Mouse (Mus musculus) erythroblast, embryonic 14.5 days (primary cell): ENCODE data around the gene Macf1. TPM values are rescaled to one million over a fixed set of nuclear protein-coding genes. Genes with fewer than 3 reads are reported as not detected.

Source experiments
- H3K27me3 ChIP-seq: 2 replicates; pipeline ENCODE4 v1.6.1; 2012; ENCODE audit warnings: inconsistent platforms; ENCODE audit not compliant: control insufficient read depth
- H3K36me3 ChIP-seq: 2 replicates; pipeline ENCODE4 v1.6.1; 2012; ENCODE audit warnings: mild to moderate bottlenecking, inconsistent platforms; ENCODE audit not compliant: control insufficient read depth
- H3K4me1 ChIP-seq: 2 replicates; pipeline ENCODE4 v1.6.1; 2012; ENCODE audit warnings: inconsistent platforms; ENCODE audit not compliant: control insufficient read depth
- H3K4me3 ChIP-seq: replicated peaks from 2 replicates; pipeline ENCODE3; 2012; ENCODE audit warnings: moderate library complexity, mild to moderate bottlenecking, inconsistent platforms
- H3K9me3 ChIP-seq: 2 replicates; pipeline ENCODE4 v1.6.1; 2012; ENCODE audit warnings: low read length, inconsistent platforms, mixed read lengths; ENCODE audit not compliant: control insufficient read depth
- GATA1 ChIP-seq: IDR thresholded peaks from 2 replicates; pipeline ENCODE4 v1.6.1; 2012; ENCODE audit warnings: low read length, inconsistent platforms, mixed read lengths
- TAL1 ChIP-seq: IDR thresholded peaks from 3 replicates; pipeline ENCODE4 v1.6.1; 2012; ENCODE audit warnings: low read length, inconsistent platforms, mixed read lengths
- polyA plus RNA-seq: library from polyadenylated mRNA; stranded (reverse); fragments of >175 nt; gene quantifications from 2 replicates; pipeline ENCODE4 v1.2.3, GENCODE M21; 2012

The Macf1 gene
- polyA plus RNA-seq, 1 experiment = 5.5 TPM

DNA sequence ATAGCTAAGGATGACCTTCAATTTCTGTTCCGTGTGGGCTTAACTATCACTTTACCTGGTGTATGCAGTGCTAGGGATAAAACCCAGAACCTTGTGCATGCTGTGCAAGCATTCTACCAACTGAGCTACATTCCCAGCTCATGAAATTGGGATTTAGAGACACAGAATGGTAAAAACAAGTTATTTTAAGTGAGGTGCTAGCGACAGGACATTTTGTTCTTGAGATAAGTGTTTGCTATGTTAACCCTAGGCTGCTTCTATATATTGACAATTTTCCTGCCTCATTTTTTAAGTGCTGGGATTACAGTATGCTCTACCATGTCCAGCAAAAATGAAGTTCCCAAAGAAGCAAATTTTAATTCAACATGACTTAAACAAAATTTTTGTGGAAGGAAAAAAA lies 267.3 kb downstream of the Macf1 start:
- Histone ChIP-seq H3K4me3 (no peak overlapping the region), H3K27me3 (peaks cover 11% of the 10 kb centered on the region), H3K4me1 (peaks cover 17% of the 10 kb centered on the region), H3K9me3 (no peaks in the 10 kb centered on the region), H3K36me3 (no peaks in the 10 kb centered on the region)
- TF ChIP-seq TAL1 (no peak), GATA1 (no peak)

DNA sequence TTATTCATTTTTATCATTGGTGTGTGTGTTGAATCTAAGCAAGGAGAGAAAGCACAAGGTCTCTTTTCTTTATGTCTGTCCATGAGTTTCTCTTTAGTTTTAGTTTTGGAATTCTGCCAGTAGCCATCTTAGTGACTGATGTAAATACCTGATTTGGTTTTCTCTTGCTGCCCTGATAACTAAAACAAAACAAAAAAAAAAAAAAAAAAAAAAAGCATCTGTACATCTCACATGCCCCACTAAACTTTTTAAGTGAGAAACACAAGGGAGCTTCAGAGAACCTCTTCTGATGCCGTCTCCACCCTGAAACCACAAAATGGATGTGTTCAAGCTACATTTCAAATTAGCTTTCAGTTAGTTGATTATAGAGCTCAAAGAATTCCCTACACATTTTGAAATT lies 268.6 kb downstream of the Macf1 start:
- Histone ChIP-seq H3K27me3 (peaks cover 18% of the 10 kb centered on the region), H3K36me3 (no peaks in the 10 kb centered on the region), H3K9me3 (no peaks in the 10 kb centered on the region), H3K4me3 (no peak overlapping the region), H3K4me1 (peaks cover 27% of the 10 kb centered on the region)
- TF ChIP-seq GATA1 (no peak), TAL1 (no peak)

- peaks cover 30% of the 10 kb centered on the region for H3K4me1 ChIP-seq
- H3K9me3 ChIP-seq = no peaks in the 10 kb centered on the region
- H3K4me3 ChIP-seq = no peak overlapping the region
- H3K27me3 ChIP-seq = peaks cover 18% of the 10 kb centered on the region
- TF ChIP-seq TAL1 = no peak
- TF ChIP-seq GATA1 = no peak
- H3K36me3 ChIP-seq = peaks cover 3% of the 10 kb centered on the region; the same call in 1 of the 2 replicates
These were observed 270.3 kb downstream of the Macf1 start for GRCm38 (mm10) chr4:123413876-123414275.

DNA sequence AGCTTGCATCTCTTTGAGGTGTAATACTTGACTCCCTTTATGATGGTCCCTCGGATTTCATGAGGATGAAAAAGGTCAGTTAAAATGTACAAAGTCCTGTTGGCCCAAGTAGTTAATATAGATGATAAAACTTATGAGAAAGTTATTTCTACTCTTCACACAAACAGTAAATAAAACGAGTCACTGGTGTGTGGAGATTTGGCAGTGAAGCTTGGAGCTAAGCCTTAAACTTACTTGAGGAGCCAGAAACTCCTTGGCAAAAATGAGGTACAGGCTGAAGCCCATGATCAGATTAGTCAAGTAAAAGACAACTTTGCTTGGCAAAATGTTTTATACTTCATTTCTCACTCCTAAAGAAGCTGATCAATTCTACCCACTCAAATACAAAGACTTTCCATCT lies 271.2 kb downstream of the Macf1 start:
- H3K9me3 ChIP-seq = no peaks in the 10 kb centered on the region
- H3K36me3 ChIP-seq = peaks cover 4% of the 10 kb centered on the region
- TF ChIP-seq TAL1 = no peak
- no peak for TF ChIP-seq GATA1
- peaks cover 18% of the 10 kb centered on the region for H3K27me3 ChIP-seq
- H3K4me1 ChIP-seq = peaks cover 26% of the 10 kb centered on the region
- no peak overlapping the region for H3K4me3 ChIP-seq

GRCm38 (mm10) chr4:123412528-123412878 lies 271.7 kb downstream of the Macf1 start:
- Histone ChIP-seq H3K9me3 (no peaks in the 10 kb centered on the region), H3K36me3 (peaks cover 9% of the 10 kb centered on the region), H3K27me3 (peaks cover 18% of the 10 kb centered on the region), H3K4me1 (peaks cover 28% of the 10 kb centered on the region), H3K4me3 (peak overlapping the region; percentile 75)
- no peak for TF ChIP-seq TAL1
- TF ChIP-seq GATA1 = no peak

- peaks cover 30% of the 10 kb centered on the region for H3K4me1 ChIP-seq
These were observed 272.2 kb downstream of the Macf1 start for GRCm38 (mm10) chr4:123411732-123412527.

GRCm38 (mm10) chr4:123411006-123411731 lies 273.0 kb downstream of the Macf1 start:
- H3K4me3 ChIP-seq = peak overlapping the region; percentile 75
- peaks cover 30% of the 10 kb centered on the region for H3K4me1 ChIP-seq

More at GRCm38 (mm10) chr4:123411732-123412527, 272.2 kb downstream of the Macf1 start:
- Histone ChIP-seq H3K4me3 (peak overlapping the region; percentile 75), H3K9me3 (no peaks in the 10 kb centered on the region), H3K36me3 (peaks cover 11% of the 10 kb centered on the region), H3K27me3 (peaks cover 18% of the 10 kb centered on the region)
- TF ChIP-seq GATA1 (no peak), TAL1 (no peak)

GRCm38 (mm10) chr4:123409752-123410151 lies 274.4 kb downstream of the Macf1 start:
- TF ChIP-seq TAL1 (no peak), GATA1 (no peak)
- no peak overlapping the region for H3K4me3 ChIP-seq
- H3K9me3 ChIP-seq = no peaks in the 10 kb centered on the region
- peaks cover 28% of the 10 kb centered on the region for H3K4me1 ChIP-seq
- peaks cover 18% of the 10 kb centered on the region for H3K27me3 ChIP-seq
- peaks cover 11% of the 10 kb centered on the region for H3K36me3 ChIP-seq

More at GRCm38 (mm10) chr4:123411006-123411731, 273.0 kb downstream of the Macf1 start:
- Histone ChIP-seq H3K27me3 (peaks cover 18% of the 10 kb centered on the region), H3K36me3 (peaks cover 11% of the 10 kb centered on the region), H3K9me3 (no peaks in the 10 kb centered on the region)
- TF ChIP-seq GATA1 = no peak
- no peak for TF ChIP-seq TAL1

GRCm38 (mm10) chr4:123409034-123409692 lies 275.0 kb downstream of the Macf1 start:
- H3K4me3 ChIP-seq = no peak overlapping the region
- H3K9me3 ChIP-seq = no peaks in the 10 kb centered on the region
- peaks cover 11% of the 10 kb centered on the region for H3K36me3 ChIP-seq
- H3K4me1 ChIP-seq = peaks cover 28% of the 10 kb centered on the region
- TF ChIP-seq TAL1 (no peak), GATA1 (no peak)
- peaks cover 18% of the 10 kb centered on the region for H3K27me3 ChIP-seq
